ENCODE assay signal across 26 mouse cellular contexts in genomic region chr2:15784818-15785217, GRCm38 (mm10).
"Had no signal": no experiment of that assay in that cellular context is flagged by ENCODE, and none has a peak within 500 bp of the region (broad histone marks: within the 10 kb centered on the region; RNA-seq: fewer than 3 reads in every experiment).

No protein-coding gene starts in this region.

- H3K9ac ChIP-seq: embryonic facial prominence, embryonic 12.5 days; embryonic facial prominence, embryonic 13.5 days; embryonic facial prominence, embryonic 15.5 days; forebrain, embryonic 12.5 days; forebrain, embryonic 13.5 days; forebrain, embryonic 15.5 days; forebrain, postnatal 0 days had no signal

- H3K4me3 ChIP-seq: embryonic facial prominence, embryonic 10.5 days; embryonic facial prominence, embryonic 12.5 days; embryonic facial prominence, embryonic 13.5 days; embryonic facial prominence, embryonic 15.5 days; erythroblast, embryonic 14.5 days; forebrain, embryonic 10.5 days; forebrain, embryonic 12.5 days; forebrain, embryonic 13.5 days; forebrain, embryonic 15.5 days; gastrocnemius, adult 2 months; heart, adult 2 months had no signal

- H3K4me2 ChIP-seq: embryonic facial prominence, embryonic 12.5 days; embryonic facial prominence, embryonic 13.5 days; embryonic facial prominence, embryonic 15.5 days; forebrain, embryonic 12.5 days; forebrain, embryonic 13.5 days; forebrain, embryonic 15.5 days had no signal

- H3K27me3 ChIP-seq: embryonic facial prominence, embryonic 12.5 days; embryonic facial prominence, embryonic 13.5 days; embryonic facial prominence, embryonic 15.5 days; forebrain, embryonic 12.5 days; forebrain, embryonic 13.5 days; forebrain, embryonic 15.5 days had no signal

- H3K36me3 ChIP-seq: embryonic facial prominence, embryonic 10.5 days; embryonic facial prominence, embryonic 12.5 days; embryonic facial prominence, embryonic 13.5 days; embryonic facial prominence, embryonic 15.5 days; forebrain, embryonic 10.5 days; forebrain, embryonic 12.5 days; forebrain, embryonic 15.5 days had no signal

- H3K9me3 ChIP-seq: embryonic facial prominence, embryonic 10.5 days; embryonic facial prominence, embryonic 12.5 days; embryonic facial prominence, embryonic 13.5 days; embryonic facial prominence, embryonic 15.5 days; forebrain, embryonic 10.5 days; forebrain, embryonic 12.5 days; forebrain, embryonic 15.5 days had no signal

- ATAC-seq: forebrain, embryonic 13.5 days; forebrain, embryonic 14.5 days; forebrain, embryonic 15.5 days; forebrain, embryonic 16.5 days; forebrain, postnatal 0 days had no signal

- H3K27ac ChIP-seq: embryonic facial prominence, embryonic 10.5 days; embryonic facial prominence, embryonic 12.5 days; embryonic facial prominence, embryonic 13.5 days; embryonic facial prominence, embryonic 15.5 days; forebrain, embryonic 10.5 days; forebrain, embryonic 12.5 days; forebrain, embryonic 13.5 days; forebrain, embryonic 15.5 days; gastrocnemius, adult 2 months; heart, adult 2 months had no signal

- DNase-seq: cerebellum, adult 9-11 months; cerebellum, postnatal 10 days; cerebellum, postnatal 14 days; cerebellum, postnatal 25 days; cerebellum, postnatal 36 days; embryo, embryonic 11 days; forebrain, postnatal 0 days; gastrocnemius, adult 2 months; gastrocnemius, postnatal 10 days; gastrocnemius, postnatal 14 days; gastrocnemius, postnatal 25 days; gastrocnemius, postnatal 36 days; heart, adult 11 months; heart, adult 18-20 months; heart, adult 2 months had no signal

- H3K4me1 ChIP-seq: embryonic facial prominence, embryonic 10.5 days; embryonic facial prominence, embryonic 12.5 days; embryonic facial prominence, embryonic 13.5 days; embryonic facial prominence, embryonic 15.5 days; forebrain, embryonic 10.5 days; forebrain, embryonic 12.5 days; forebrain, embryonic 13.5 days; forebrain, embryonic 15.5 days had no signal
